Mouse (Mus musculus) limb, embryonic 12.5 days (tissue): ENCODE results near the gene Mturn. TPM values are rescaled to one million over a fixed set of nuclear protein-coding genes. Genes with fewer than 3 reads are reported as not detected.

Experiments
- ATAC-seq: fragments of 200-750 bp; cut with Nextera tagmentation; 2 replicates; pipeline ENCODE4 v1.8.0; 2017; ENCODE audit warnings: low read depth, moderate TSS enrichment; ENCODE audit not compliant: insufficient number of reproducible peaks, insufficient read depth, low FRiP score, low TSS enrichment
- H3K27ac ChIP-seq: fragments of 300-500 bp; sonication (generic); 2 replicates; pipeline ENCODE4 v1.5.1; 2016; ENCODE audit warnings: mild to moderate bottlenecking, moderate library complexity
- H3K27me3 ChIP-seq: fragments of 300-500 bp; sonication (generic); 2 replicates; pipeline ENCODE4 v1.6.1; 2016; ENCODE audit warnings: mild to moderate bottlenecking, moderate library complexity
- H3K36me3 ChIP-seq: fragments of 300-500 bp; sonication (generic); 2 replicates; pipeline ENCODE4 v1.6.1; 2016; ENCODE audit warnings: mild to moderate bottlenecking, moderate library complexity
- H3K4me1 ChIP-seq: fragments of 300-500 bp; sonication (generic); replicated peaks from 2 replicates; pipeline ENCODE4 v1.6.1; 2016
- H3K4me2 ChIP-seq: fragments of 300-500 bp; sonication (generic); 2 replicates; pipeline ENCODE4 v1.6.1; 2016; ENCODE audit warnings: mild to moderate bottlenecking, moderate library complexity
- H3K4me3 ChIP-seq: fragments of 300-500 bp; sonication (generic); replicated peaks from 2 replicates; pipeline ENCODE4 v1.5.1; 2016; ENCODE audit warnings: mild to moderate bottlenecking
- H3K9ac ChIP-seq: fragments of 300-500 bp; sonication (generic); replicated peaks from 2 replicates; pipeline ENCODE4 v1.6.1; 2016; ENCODE audit warnings: mild to moderate bottlenecking, moderate library complexity
- H3K9me3 ChIP-seq: fragments of 300-500 bp; sonication (generic); 2 replicates; pipeline ENCODE4 v1.6.1; 2016; ENCODE audit warnings: mild to moderate bottlenecking, moderate library complexity
- WGBS: fragments of 180-500 bp; shearing (Covaris S2); methylation state at CpG from one replicate; pipeline ENCODE4 v1.1.7; 2016; 5-methylcytosine and 5-hydroxymethylcytosine counted together
- polyA plus RNA-seq: library from polyadenylated mRNA; unstranded; fragments of >200 nt; fragmentation: Nextera tagmentation; extraction: Ambion mirVana; gene quantifications from 2 replicates; pipeline ENCODE4 v1.2.1, GENCODE M21; 2016

Mturn gene
- polyA plus RNA-seq, 1 experiment from 2014 or later: 12.9 TPM

GRCm38 (mm10) chr6:54718779-54719685, 37.6 kb downstream of the Mturn start:
- no peaks in the 10 kb centered on the region for H3K36me3 ChIP-seq
- no peak for ATAC-seq
- H3K4me1 ChIP-seq: peaks cover 9% of the 10 kb centered on the region; the same call in 1 of the 2 replicates
- H3K9ac ChIP-seq: no peak overlapping the region
- H3K4me2 ChIP-seq: no peak overlapping the region
- 83% methylated on average over 15 of the region's 15 CpGs for WGBS
- H3K27me3 ChIP-seq: no peaks in the 10 kb centered on the region
- H3K9me3 ChIP-seq: no peaks in the 10 kb centered on the region
- H3K27ac ChIP-seq: no peak overlapping the region
- H3K4me3 ChIP-seq: no peak overlapping the region

GRCm38 (mm10) chr6:54719686-54720310, 38.4 kb downstream of the Mturn start:
- no peak for ATAC-seq

DNA sequence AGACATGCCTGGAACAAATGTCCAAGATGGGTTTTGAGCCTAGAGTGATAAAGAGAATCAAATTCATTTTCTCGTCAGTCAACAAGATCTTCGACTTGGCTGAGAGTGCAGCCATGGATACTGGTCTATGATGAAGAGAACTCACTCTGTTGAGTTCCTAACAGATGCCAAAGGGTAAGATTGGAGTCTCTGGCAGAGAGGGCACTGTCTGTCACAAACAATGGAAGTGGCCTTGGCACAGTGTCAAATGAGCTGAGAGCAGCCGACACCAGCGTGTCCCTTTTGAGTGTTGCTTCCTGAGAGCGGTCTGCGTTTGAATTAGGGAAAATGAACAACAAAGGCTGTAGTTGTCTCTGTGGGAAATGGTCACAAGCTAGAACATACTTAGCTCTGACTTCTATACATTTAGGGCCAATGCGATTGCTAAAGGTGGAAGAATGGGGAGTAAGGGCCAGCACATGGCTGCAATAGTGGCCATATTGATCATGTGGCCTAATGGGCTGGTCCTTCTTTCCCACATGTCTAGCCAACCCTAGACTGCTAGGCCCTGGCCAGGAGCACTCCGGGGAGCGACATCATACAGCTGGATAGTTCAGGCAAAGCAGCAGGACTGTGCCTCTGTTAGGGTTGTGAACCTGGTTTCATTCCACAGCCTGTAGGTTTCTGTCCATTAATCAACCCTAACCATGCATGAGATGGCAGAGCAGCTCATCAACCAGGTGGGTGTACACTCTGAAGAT, 39.3 kb downstream of the Mturn start:
- Histone ChIP-seq H3K9me3 (no peaks in the 10 kb centered on the region), H3K4me3 (no peak overlapping the region), H3K9ac (no peak overlapping the region), H3K27me3 (no peaks in the 10 kb centered on the region), H3K4me2 (no peak overlapping the region), H3K36me3 (no peaks in the 10 kb centered on the region), H3K27ac (no peak overlapping the region), H3K4me1 (peaks cover 6% of the 10 kb centered on the region; the same call in 1 of the 2 replicates)
- WGBS: 90% methylated on average over 9 of the region's 9 CpGs
- ATAC-seq: no peak

More at GRCm38 (mm10) chr6:54719686-54720310, 38.4 kb downstream of the Mturn start:
- no peak overlapping the region for H3K4me3 ChIP-seq
- WGBS: 37% methylated on average over 14 of the region's 14 CpGs
- no peaks in the 10 kb centered on the region for H3K27me3 ChIP-seq
- no peak overlapping the region for H3K9ac ChIP-seq
- no peak overlapping the region for H3K4me2 ChIP-seq
- peaks cover 9% of the 10 kb centered on the region; the same call in 1 of the 2 replicates for H3K4me1 ChIP-seq
- no peak overlapping the region for H3K27ac ChIP-seq
- H3K9me3 ChIP-seq: no peaks in the 10 kb centered on the region
- no peaks in the 10 kb centered on the region for H3K36me3 ChIP-seq

DNA sequence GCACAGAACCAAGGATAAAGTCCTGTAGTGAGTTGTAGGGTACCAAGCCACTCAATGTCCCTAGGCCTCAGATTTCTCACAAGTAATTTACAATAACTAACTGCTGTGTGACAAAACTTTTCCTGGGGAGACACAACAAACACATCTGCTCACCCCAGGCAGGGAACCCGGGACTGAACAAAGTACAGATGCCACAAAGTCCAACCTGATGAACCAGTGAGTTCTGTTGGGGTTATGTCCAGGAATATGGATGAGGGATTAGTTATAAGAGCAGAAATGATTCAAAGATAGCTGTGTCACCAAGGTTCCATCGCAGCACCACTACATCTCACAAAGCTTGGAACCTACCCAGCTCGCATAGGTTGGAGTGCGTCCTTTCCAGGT, 39.8 kb downstream of the Mturn start:
- Histone ChIP-seq H3K36me3 (no peaks in the 10 kb centered on the region), H3K9ac (no peak overlapping the region), H3K4me3 (no peak overlapping the region), H3K4me2 (no peak overlapping the region), H3K27ac (no peak overlapping the region), H3K4me1 (0 out of 2 replicates have a peak, but pooled peaks cover 3% of the 10 kb centered on the region), H3K9me3 (no peaks in the 10 kb centered on the region), H3K27me3 (no peaks in the 10 kb centered on the region)
- ATAC-seq: no peak
- WGBS: 95% methylated on average over 4 of the region's 4 CpGs

- H3K27ac ChIP-seq: no peak overlapping the region
- H3K4me2 ChIP-seq: no peak overlapping the region
- WGBS: 89% methylated on average over 6 of the region's 6 CpGs
- H3K9me3 ChIP-seq: no peaks in the 10 kb centered on the region
- H3K4me1 ChIP-seq: no peaks in the 10 kb centered on the region
- H3K9ac ChIP-seq: no peak overlapping the region
- no peak for ATAC-seq
- no peaks in the 10 kb centered on the region for H3K27me3 ChIP-seq
- no peaks in the 10 kb centered on the region for H3K36me3 ChIP-seq
- H3K4me3 ChIP-seq: no peak overlapping the region
These were observed 44.9 kb downstream of the Mturn start for GRCm38 (mm10) chr6:54726309-54726708.

DNA sequence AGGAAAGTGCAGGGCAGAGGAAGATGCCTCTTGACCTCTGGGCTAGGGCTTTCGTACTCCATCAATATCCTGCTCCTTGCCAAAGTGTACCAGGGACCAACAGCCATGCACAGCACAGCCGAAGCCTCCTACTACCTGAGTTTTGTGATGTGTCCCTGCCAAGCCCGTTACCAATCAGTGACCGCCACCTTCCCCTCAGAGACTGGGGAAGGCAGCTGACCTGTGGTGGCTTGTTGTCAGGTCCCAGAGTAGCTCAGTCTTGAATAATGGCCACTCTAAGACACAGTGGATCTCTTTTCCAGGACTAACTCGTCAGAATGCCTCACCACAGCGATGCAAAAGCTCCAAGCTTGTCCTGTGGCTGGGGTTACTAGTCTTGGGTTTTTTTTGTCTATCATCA, 45.4 kb downstream of the Mturn start:
- WGBS: 83% methylated on average over 6 of the region's 6 CpGs
- ATAC-seq: no peak
- H3K9ac ChIP-seq: no peak overlapping the region
- no peak overlapping the region for H3K4me3 ChIP-seq
- no peaks in the 10 kb centered on the region for H3K4me1 ChIP-seq
- H3K27ac ChIP-seq: no peak overlapping the region
- H3K36me3 ChIP-seq: no peaks in the 10 kb centered on the region
- no peaks in the 10 kb centered on the region for H3K27me3 ChIP-seq
- no peak overlapping the region for H3K4me2 ChIP-seq
- no peaks in the 10 kb centered on the region for H3K9me3 ChIP-seq

DNA sequence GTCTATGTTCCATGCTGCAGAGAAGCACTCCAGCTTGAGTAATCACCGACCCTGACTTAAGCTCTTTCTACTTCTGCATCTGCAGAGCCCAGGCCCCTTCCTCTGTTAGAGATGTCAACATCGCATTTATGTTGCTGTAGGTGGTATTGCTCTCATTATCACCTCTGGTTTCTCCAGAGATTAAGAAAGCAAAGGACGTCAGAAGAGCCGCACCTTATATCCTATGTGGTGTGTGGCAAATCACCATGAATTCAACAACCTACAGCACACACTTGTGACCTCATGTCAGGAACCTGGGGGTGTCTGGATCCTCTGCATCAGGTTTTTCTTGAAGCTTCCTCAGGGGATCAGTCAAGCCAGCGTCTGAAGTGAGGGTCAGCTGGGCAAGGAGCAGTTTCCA, 46.0 kb downstream of the Mturn start:
- Histone ChIP-seq H3K9ac (no peak overlapping the region), H3K4me2 (no peak overlapping the region), H3K9me3 (no peaks in the 10 kb centered on the region), H3K27me3 (no peaks in the 10 kb centered on the region), H3K27ac (no peak overlapping the region), H3K4me3 (no peak overlapping the region), H3K4me1 (no peaks in the 10 kb centered on the region), H3K36me3 (no peaks in the 10 kb centered on the region)
- no peak for ATAC-seq
- 87% methylated on average over 5 of the region's 5 CpGs for WGBS

DNA sequence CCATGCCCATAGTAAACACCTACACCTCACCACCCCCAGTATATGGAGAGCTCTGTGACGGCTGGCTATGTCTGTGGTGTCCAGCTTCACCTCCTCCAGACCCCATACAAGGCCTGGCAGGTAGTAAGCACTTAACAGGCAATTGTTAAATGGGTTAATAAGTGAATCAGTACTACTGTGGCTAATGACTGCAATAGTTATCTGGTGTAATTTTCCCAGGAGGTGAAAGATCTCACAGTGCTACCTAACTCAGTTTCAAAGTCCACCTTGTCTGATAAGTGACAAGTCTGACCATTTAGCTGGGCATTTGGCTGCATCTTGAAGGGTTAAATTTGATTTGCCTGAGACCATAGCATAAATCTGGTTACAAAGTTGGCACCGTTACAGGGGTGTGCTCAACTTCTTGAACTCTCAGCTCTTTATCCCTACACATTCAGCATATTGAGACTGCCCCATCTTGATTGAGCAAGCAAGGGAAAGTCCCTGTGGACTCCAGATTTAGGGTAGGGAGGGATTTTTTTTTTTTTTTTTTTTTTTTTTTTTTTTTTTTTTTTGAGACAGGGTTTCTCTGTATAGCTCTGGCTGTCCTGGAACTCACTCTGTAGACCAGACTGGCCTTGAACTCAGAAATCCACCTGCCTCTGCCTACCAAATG, 48.2 kb downstream of the Mturn start:
- H3K27ac ChIP-seq: no peak overlapping the region
- H3K27me3 ChIP-seq: no peaks in the 10 kb centered on the region
- 56% methylated on average over 2 of the region's 2 CpGs for WGBS
- no peak overlapping the region for H3K4me3 ChIP-seq
- no peak overlapping the region for H3K4me2 ChIP-seq
- H3K36me3 ChIP-seq: no peaks in the 10 kb centered on the region
- no peaks in the 10 kb centered on the region for H3K9me3 ChIP-seq
- H3K9ac ChIP-seq: no peak overlapping the region
- no peak for ATAC-seq
- H3K4me1 ChIP-seq: no peaks in the 10 kb centered on the region

GRCm38 (mm10) chr6:54731726-54732125, 50.3 kb downstream of the Mturn start:
- no peaks in the 10 kb centered on the region for H3K4me1 ChIP-seq
- no peak overlapping the region for H3K27ac ChIP-seq
- no peaks in the 10 kb centered on the region for H3K36me3 ChIP-seq
- H3K4me3 ChIP-seq: no peak overlapping the region
- H3K27me3 ChIP-seq: no peaks in the 10 kb centered on the region
- no peak overlapping the region for H3K4me2 ChIP-seq
- WGBS: 81% methylated on average over 3 of the region's 3 CpGs
- H3K9me3 ChIP-seq: no peaks in the 10 kb centered on the region
- ATAC-seq: no peak
- H3K9ac ChIP-seq: no peak overlapping the region

DNA sequence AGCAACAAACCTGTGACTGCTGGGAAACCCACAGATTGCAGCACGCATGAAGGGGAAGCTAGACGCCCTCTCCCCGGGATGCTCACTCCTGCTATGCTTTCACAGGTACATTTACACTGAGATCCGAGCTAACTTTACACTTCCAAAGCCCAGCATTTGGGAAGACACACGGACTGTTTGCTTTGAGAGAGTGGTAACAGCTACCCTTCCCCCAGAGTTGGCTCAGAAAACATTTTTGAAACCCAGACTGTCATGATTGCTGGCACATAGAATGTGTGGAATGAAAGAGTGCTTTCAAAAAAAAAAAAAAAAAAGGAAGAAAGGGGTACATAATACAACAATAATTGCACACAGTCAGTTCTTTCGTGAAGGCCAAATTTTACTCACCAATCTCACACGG, 51.3 kb downstream of the Mturn start:
- Histone ChIP-seq H3K27ac (no peak overlapping the region), H3K4me2 (no peak overlapping the region), H3K4me1 (no peaks in the 10 kb centered on the region), H3K4me3 (no peak overlapping the region), H3K27me3 (no peaks in the 10 kb centered on the region), H3K9me3 (no peaks in the 10 kb centered on the region), H3K36me3 (no peaks in the 10 kb centered on the region), H3K9ac (no peak overlapping the region)
- ATAC-seq: no peak
- 62% methylated on average over 7 of the region's 7 CpGs for WGBS

GRCm38 (mm10) chr6:54736126-54736525, 54.7 kb downstream of the Mturn start:
- Histone ChIP-seq H3K9me3 (no peaks in the 10 kb centered on the region), H3K27me3 (no peaks in the 10 kb centered on the region), H3K36me3 (no peaks in the 10 kb centered on the region), H3K4me2 (no peak overlapping the region), H3K4me3 (no peak overlapping the region), H3K9ac (no peak overlapping the region), H3K4me1 (no peaks in the 10 kb centered on the region), H3K27ac (no peak overlapping the region)
- no peak for ATAC-seq
- 75% methylated on average over 9 of the region's 9 CpGs for WGBS
